Mouse (Mus musculus) limb, embryonic 14.5 days (tissue): Measurements from ENCODE around the gene Psmd4. TPM values are rescaled to one million over a fixed set of nuclear protein-coding genes. Genes with fewer than 3 reads are reported as not detected.

Experiments used
- ATAC-seq: fragments of 200-750 bp; cut with Nextera tagmentation; 2 replicates; pipeline ENCODE4 v1.8.0; 2017; ENCODE audit warnings: low read depth, moderate number of reproducible peaks, moderate TSS enrichment; ENCODE audit not compliant: low FRiP score
- DNase-seq: peaks from one replicate; pipeline ENCODE4 v3.0.0-alpha.2; 2015; ENCODE audit warnings: low spot score
- H3K27ac ChIP-seq: fragments of 300-500 bp; sonication (generic); replicated peaks from 2 replicates; pipeline ENCODE4 v1.5.1; 2014; ENCODE audit warnings: low read depth, mild to moderate bottlenecking, low read length, moderate library complexity, mixed read lengths
- H3K27me3 ChIP-seq: fragments of 300-500 bp; sonication (generic); 2 replicates; pipeline ENCODE4 v1.6.1; 2014; ENCODE audit warnings: low read length, mixed read lengths; ENCODE audit not compliant: control insufficient read depth, insufficient read depth
- H3K36me3 ChIP-seq: fragments of 300-500 bp; sonication (generic); 2 replicates; pipeline ENCODE4 v1.6.1; 2014; ENCODE audit warnings: mild to moderate bottlenecking, low read length, moderate library complexity, mixed read lengths; ENCODE audit not compliant: control insufficient read depth, insufficient read depth
- H3K4me1 ChIP-seq: fragments of 300-500 bp; sonication (generic); 2 replicates; pipeline ENCODE4 v1.6.1; 2014; ENCODE audit warnings: antibody characterized with exemption, low read length, mixed read lengths; ENCODE audit not compliant: control insufficient read depth, insufficient read depth
- H3K4me2 ChIP-seq: fragments of 300-500 bp; sonication (generic); replicated peaks from 2 replicates; pipeline ENCODE4 v1.6.1; 2014; ENCODE audit warnings: low read depth, mild to moderate bottlenecking, low read length, moderate library complexity; ENCODE audit not compliant: severe bottlenecking
- H3K4me3 ChIP-seq: fragments of 300-500 bp; sonication (generic); replicated peaks from 2 replicates; pipeline ENCODE4 v1.5.1; 2014; ENCODE audit warnings: low read length
- H3K9ac ChIP-seq: fragments of 300-500 bp; sonication (generic); 2 replicates; pipeline ENCODE4 v1.6.1; 2014; ENCODE audit warnings: mild to moderate bottlenecking, low read depth, low read length, moderate library complexity; ENCODE audit not compliant: severe bottlenecking
- H3K9me3 ChIP-seq: fragments of 300-500 bp; sonication (generic); 2 replicates; pipeline ENCODE4 v1.6.1; 2016; ENCODE audit warnings: low read length; ENCODE audit not compliant: control insufficient read depth
- POLR2A ChIP-seq: fragments of 200-500 bp; IDR thresholded peaks from 2 replicates; pipeline ENCODE4 v1.8.0; 2012; ENCODE audit warnings: inconsistent platforms, mild to moderate bottlenecking, moderate library complexity, borderline replicate concordance; ENCODE audit not compliant: insufficient read depth, insufficient read length; ENCODE audit errors: extremely low read depth
- WGBS: fragments of 180-500 bp; shearing (Covaris S2); extraction: QIAGEN DNeasy Blood & Tissue Kit; methylation state at CpG from one replicate; pipeline ENCODE4 v1.1.7; 2014; 5-methylcytosine and 5-hydroxymethylcytosine counted together
- polyA plus RNA-seq, 2 experiments: library from polyadenylated mRNA; depleted of rRNA in 1 of 2; stranded (reverse) in 1 of 2; unstranded in 1 of 2; fragments of >200 nt; fragmentation: Nextera tagmentation in 1 of 2; extraction: Ambion mirVana in 1 of 2; gene quantifications; 2 replicates each; pipeline versions ENCODE4 v1.2.1 to v1.2.3; 2012 to 2014

Psmd4 gene
- polyA plus RNA-seq, 2 experiments = 249 to 258 TPM

- TF ChIP-seq POLR2A = no peak
- H3K4me2 ChIP-seq = no peak overlapping the region
- H3K27ac ChIP-seq = no peak overlapping the region
- H3K9me3 ChIP-seq = no peaks in the 10 kb centered on the region
- H3K4me1 ChIP-seq = no peaks in the 10 kb centered on the region
- DNase-seq (no peak), ATAC-seq (no peak)
- H3K36me3 ChIP-seq = peaks cover 91% of the 10 kb centered on the region
- no peaks in the 10 kb centered on the region for H3K27me3 ChIP-seq
- H3K4me3 ChIP-seq = no peak overlapping the region
- WGBS = 95% methylated on average over 1 of the region's 1 CpGs
- no peak overlapping the region for H3K9ac ChIP-seq
Measured at GRCm38 (mm10) chr3:95065553-95065952, 23.1 kb upstream of the Psmd4 start.

GRCm38 (mm10) chr3:95063741-95064140, 21.3 kb upstream of the Psmd4 start:
- Histone ChIP-seq H3K9ac (no peak overlapping the region), H3K4me2 (no peak overlapping the region), H3K4me1 (no peaks in the 10 kb centered on the region), H3K36me3 (peaks cover 93% of the 10 kb centered on the region), H3K27ac (no peak overlapping the region), H3K27me3 (no peaks in the 10 kb centered on the region), H3K9me3 (no peaks in the 10 kb centered on the region), H3K4me3 (no peak overlapping the region)
- DNase-seq = no peak
- 96% methylated on average over 4 of the region's 4 CpGs for WGBS
- ATAC-seq = no peak
- TF ChIP-seq POLR2A = no peak

DNA sequence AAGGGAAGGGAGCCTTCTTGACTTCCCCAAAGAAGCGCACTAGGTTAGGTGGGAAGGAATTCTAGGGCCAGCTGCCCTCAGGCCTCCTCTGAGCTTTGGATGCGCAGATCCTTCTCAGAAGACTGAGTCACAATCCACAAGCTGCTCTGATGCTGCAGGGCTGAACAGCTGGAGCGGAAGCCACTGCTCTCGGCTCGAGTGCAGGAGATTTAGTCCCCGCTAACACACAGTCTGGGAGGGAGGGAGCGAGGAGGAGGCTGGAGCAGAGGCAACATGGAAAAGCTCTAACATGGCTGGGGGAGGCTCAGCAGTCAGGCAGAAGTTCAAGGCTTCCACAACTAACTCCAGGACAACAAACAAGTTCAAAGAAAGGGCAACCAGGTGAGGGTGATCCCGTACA, 15.7 kb upstream of the Psmd4 start:
- no peaks in the 10 kb centered on the region for H3K9me3 ChIP-seq
- 0 out of 2 replicates have a peak, but pooled peaks have one; percentile 25 for ATAC-seq
- WGBS = 80% methylated on average over 8 of the region's 8 CpGs
- no peaks in the 10 kb centered on the region for H3K27me3 ChIP-seq
- no peak overlapping the region for H3K27ac ChIP-seq
- H3K9ac ChIP-seq = no peak overlapping the region
- no peaks in the 10 kb centered on the region for H3K4me1 ChIP-seq
- TF ChIP-seq POLR2A = no peak
- H3K4me3 ChIP-seq = no peak overlapping the region
- DNase-seq = peak; percentile 13
- H3K36me3 ChIP-seq = peaks cover 54% of the 10 kb centered on the region
- H3K4me2 ChIP-seq = no peak overlapping the region

DNA sequence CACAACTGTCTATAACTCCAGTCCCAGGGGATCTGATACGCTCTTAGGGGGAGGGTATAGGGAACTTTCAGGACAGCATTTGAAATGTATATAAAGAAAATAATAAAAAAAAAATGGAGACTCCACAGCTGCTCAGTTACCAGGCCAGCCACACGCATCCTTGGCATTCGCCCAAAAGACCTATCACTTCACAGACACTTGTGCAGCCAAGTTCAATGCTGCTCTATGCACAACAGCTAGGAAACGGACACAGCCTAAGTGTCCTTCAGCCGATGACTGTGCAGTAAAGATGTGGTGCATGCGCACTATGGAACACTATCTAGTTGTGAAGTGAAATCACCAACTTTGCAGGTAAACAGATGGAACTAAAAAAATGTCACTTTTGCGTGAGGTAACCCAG, 13.9 kb upstream of the Psmd4 start:
- no peaks in the 10 kb centered on the region for H3K9me3 ChIP-seq
- 90% methylated on average over 7 of the region's 7 CpGs for WGBS
- no peak overlapping the region for H3K4me2 ChIP-seq
- H3K27ac ChIP-seq = no peak overlapping the region
- no peak overlapping the region for H3K4me3 ChIP-seq
- peak; percentile 8; the same call in 1 of the 2 replicates for ATAC-seq
- DNase-seq = no peak
- no peaks in the 10 kb centered on the region for H3K27me3 ChIP-seq
- H3K36me3 ChIP-seq = peaks cover 38% of the 10 kb centered on the region
- H3K4me1 ChIP-seq = no peaks in the 10 kb centered on the region
- TF ChIP-seq POLR2A = no peak
- H3K9ac ChIP-seq = no peak overlapping the region

GRCm38 (mm10) chr3:95054481-95055260, 12.3 kb upstream of the Psmd4 start:
- no peaks in the 10 kb centered on the region for H3K4me1 ChIP-seq
- H3K27ac ChIP-seq = 0 out of 2 replicates have a peak overlapping the region, but pooled peaks have one; percentile 39
- H3K4me2 ChIP-seq = no peak overlapping the region
- 32% methylated on average over 10 of the region's 10 CpGs for WGBS
- H3K4me3 ChIP-seq = no peak overlapping the region
- no peak for TF ChIP-seq POLR2A
- no peaks in the 10 kb centered on the region for H3K27me3 ChIP-seq
- peaks cover 22% of the 10 kb centered on the region for H3K36me3 ChIP-seq
- ATAC-seq = peak; percentile 44; the same call in 1 of the 2 replicates
- H3K9me3 ChIP-seq = no peaks in the 10 kb centered on the region
- no peak overlapping the region for H3K9ac ChIP-seq
- DNase-seq = peak; percentile 72

GRCm38 (mm10) chr3:95053701-95054100, 11.3 kb upstream of the Psmd4 start:
- peaks cover 12% of the 10 kb centered on the region for H3K36me3 ChIP-seq
- H3K9me3 ChIP-seq = no peaks in the 10 kb centered on the region
- no peak overlapping the region for H3K27ac ChIP-seq
- H3K9ac ChIP-seq = no peak overlapping the region
- no peaks in the 10 kb centered on the region for H3K4me1 ChIP-seq
- H3K4me3 ChIP-seq = no peak overlapping the region
- WGBS = 55% methylated on average over 3 of the region's 3 CpGs
- no peak for TF ChIP-seq POLR2A
- ATAC-seq (no peak), DNase-seq (peak; percentile 44)
- H3K27me3 ChIP-seq = no peaks in the 10 kb centered on the region
- H3K4me2 ChIP-seq = no peak overlapping the region
